Comparison of ENCODE assay signal across 8 mouse cellular contexts in genomic region chr17:25913186-25913876, GRCm38 (mm10). TPM values are rescaled to one million over a fixed set of nuclear protein-coding genes. Genes with fewer than 3 reads are reported as not detected.
DNase-seq lines count a peak whose midpoint lies in the region; ATAC-seq and TF ChIP-seq lines count a peak whose summit lies in the region.

No protein-coding gene starts in this region.

- no peaks in the 10 kb centered on the region for H3K27me3 ChIP-seq in heart, embryonic 15.5 days
- no peaks in the 10 kb centered on the region for H3K27me3 ChIP-seq in liver, postnatal 0 days (ENCODE audit: insufficient read depth, low read length)
- H3K27me3 ChIP-seq in forebrain, embryonic 11.5 days (ENCODE audit: control insufficient read depth, insufficient read depth, low read length): no peaks in the 10 kb centered on the region
- H3K27me3 ChIP-seq in thymus, adult 2 months (ENCODE audit: control insufficient read depth, insufficient read depth, low read length): no peaks in the 10 kb centered on the region; the same call in 1 of the 2 replicates

- H3K4me1 ChIP-seq in heart, embryonic 15.5 days (replicated peaks): peaks cover 32% of the 10 kb centered on the region
- peaks cover 29% of the 10 kb centered on the region for H3K4me1 ChIP-seq in liver, postnatal 0 days (ENCODE audit: insufficient read depth)
- peaks cover under 1% of the 10 kb centered on the region for H3K4me1 ChIP-seq in forebrain, embryonic 11.5 days (replicated peaks; ENCODE audit: control insufficient read depth, insufficient read depth, low read length)
- H3K4me1 ChIP-seq in thymus, adult 2 months (replicated peaks; ENCODE audit: control insufficient read depth, insufficient read depth, low read length): peaks cover 5% of the 10 kb centered on the region

- peak; percentile 78 for ATAC-seq in frontal cortex, adult (ENCODE audit: low TSS enrichment)
- no peak for ATAC-seq in heart, embryonic 15.5 days (replicated peaks; ENCODE audit: insufficient number of reproducible peaks, insufficient read depth, low FRiP score, low read depth)
- ATAC-seq in liver, postnatal 0 days: no peak
- no peak for ATAC-seq in forebrain, embryonic 11.5 days (replicated peaks; ENCODE audit: low FRiP score)

- TF ChIP-seq POLR2A in thymus, adult 2 months (IDR thresholded peaks at IDR 0.05; ENCODE audit: control insufficient read depth, extremely low read depth, insufficient read depth, low read length, poor library complexity): no peak

- no peak overlapping the region for H3K4me3 ChIP-seq in heart, embryonic 15.5 days
- H3K4me3 ChIP-seq in liver, postnatal 0 days (ENCODE audit: low read depth, low read length): no peak overlapping the region
- no peak overlapping the region for H3K4me3 ChIP-seq in forebrain, embryonic 11.5 days (ENCODE audit: low read depth, low read length)
- H3K4me3 ChIP-seq in thymus, adult 2 months (ENCODE audit: control insufficient read depth, insufficient read depth, low read length): no peak overlapping the region

- no peak for TF ChIP-seq CTCF in liver, postnatal 0 days (IDR thresholded peaks at IDR 0.05; ENCODE audit: low read depth)
- TF ChIP-seq CTCF in thymus, adult 2 months (IDR thresholded peaks at IDR 0.05; ENCODE audit: borderline replicate concordance, control insufficient read depth, extremely low read depth, insufficient read depth, low read length, poor library complexity): no peak

- H3K9me3 ChIP-seq in heart, embryonic 15.5 days (replicated peaks): no peaks in the 10 kb centered on the region
- H3K9me3 ChIP-seq in liver, postnatal 0 days (ENCODE audit: low read length): no peaks in the 10 kb centered on the region
- no peaks in the 10 kb centered on the region for H3K9me3 ChIP-seq in forebrain, embryonic 11.5 days (ENCODE audit: control insufficient read depth, low read length)

- H3K36me3 ChIP-seq in heart, embryonic 15.5 days: no peaks in the 10 kb centered on the region
- H3K36me3 ChIP-seq in liver, postnatal 0 days (replicated peaks; ENCODE audit: insufficient read depth, low read length): no peaks in the 10 kb centered on the region
- no peaks in the 10 kb centered on the region for H3K36me3 ChIP-seq in forebrain, embryonic 11.5 days (ENCODE audit: control insufficient read depth, insufficient read depth, low read length)
- no peaks in the 10 kb centered on the region for H3K36me3 ChIP-seq in thymus, adult 2 months (ENCODE audit: control insufficient read depth, insufficient read depth, low read length)

- no peak for TF ChIP-seq EP300 in liver, postnatal 0 days (IDR thresholded peaks at IDR 0.05; ENCODE audit: low read depth)

- no peak for DNase-seq in frontal cortex, postnatal 10 days (ENCODE audit: low spot score in 2 of 2)
- peak; percentile 45 for DNase-seq in adrenal gland, postnatal 10 days
- DNase-seq in liver, postnatal 0 days: no peak
- DNase-seq in forebrain, embryonic 11.5 days (ENCODE audit: low spot score): no peak
- DNase-seq in gastrocnemius, adult 18-20 months (ENCODE audit: low spot score): no peak
- DNase-seq in thymus, adult 2 months: no peak

- peak overlapping the region; percentile 21 for H3K4me2 ChIP-seq in heart, embryonic 15.5 days
- H3K4me2 ChIP-seq in liver, postnatal 0 days (ENCODE audit: low read depth, low read length): peak overlapping the region; percentile 1
- H3K4me2 ChIP-seq in forebrain, embryonic 11.5 days (ENCODE audit: low read depth, low read length, severe bottlenecking): no peak overlapping the region

- H3K9ac ChIP-seq in heart, embryonic 15.5 days: no peak overlapping the region
- H3K9ac ChIP-seq in liver, postnatal 0 days (replicated peaks): no peak overlapping the region
- H3K9ac ChIP-seq in forebrain, embryonic 11.5 days (ENCODE audit: low read length): no peak overlapping the region

- peak overlapping the region; percentile 43; the same call in 1 of the 2 replicates for H3K27ac ChIP-seq in heart, embryonic 15.5 days
- no peak overlapping the region for H3K27ac ChIP-seq in liver, postnatal 0 days (ENCODE audit: low read depth)
- no peak overlapping the region for H3K27ac ChIP-seq in forebrain, embryonic 11.5 days (ENCODE audit: low read depth, low read length)
- no peak overlapping the region for H3K27ac ChIP-seq in thymus, adult 2 months (ENCODE audit: control insufficient read depth, insufficient read depth, low read length)

- WGBS in heart, embryonic 15.5 days: 64% methylated on average over 14 of the region's 14 CpGs
- 58% methylated on average over 14 of the region's 14 CpGs for WGBS in liver, postnatal 0 days (ENCODE audit: insufficient replicate concordance)
- WGBS in forebrain, embryonic 11.5 days: 89% methylated on average over 14 of the region's 14 CpGs
- WGBS in thymus, adult 2 months: 81% methylated on average over 14 of the region's 14 CpGs

RNA-seq across cellular contexts. Expression of gene Rab40c, which starts 6.2 kb away (rescaled TPM):
- 10 to 100 TPM; 16.9 to 25.6 TPM for total RNA-seq in adrenal gland, postnatal 10 days (2021)
- 12.1 and 18.0 TPM in 2 replicates for polyA plus RNA-seq in heart, embryonic 15.5 days (2015; fragmentation: Nextera tagmentation; extraction: Ambion mirVana)
- polyA plus RNA-seq in liver, postnatal 0 days (2015; fragmentation: Nextera tagmentation; extraction: Ambion mirVana): 6.5 and 7.3 TPM in 2 replicates
- polyA plus RNA-seq in forebrain, embryonic 11.5 days (2014; fragmentation: Nextera tagmentation; extraction: Ambion mirVana): 20.1 and 21.6 TPM in 2 replicates
- 10 to 100 TPM in 1 of 2 experiments, 1 to 10 TPM in 1; 7.6 to 11.1 TPM for total RNA-seq in gastrocnemius, adult 18-20 months (2021)
- polyA plus RNA-seq in thymus, adult 2 months (2012; rRNA removed): 43.5 and 57.6 TPM in 2 replicates

RNA-seq across cellular contexts. Expression of gene Pigq, which starts 31.4 kb away (rescaled TPM):
- total RNA-seq in adrenal gland, postnatal 10 days (2021): 100 to 1,000 TPM; 101 to 118 TPM
- 52.9 and 63.0 TPM in 2 replicates for polyA plus RNA-seq in heart, embryonic 15.5 days (2015; fragmentation: Nextera tagmentation; extraction: Ambion mirVana)
- 56.0 and 58.7 TPM in 2 replicates for polyA plus RNA-seq in liver, postnatal 0 days (2015; fragmentation: Nextera tagmentation; extraction: Ambion mirVana)
- 65.2 and 67.1 TPM in 2 replicates for polyA plus RNA-seq in forebrain, embryonic 11.5 days (2014; fragmentation: Nextera tagmentation; extraction: Ambion mirVana)
- 10 to 100 TPM; 19.9 to 22.2 TPM for total RNA-seq in gastrocnemius, adult 18-20 months (2021)
- polyA plus RNA-seq in thymus, adult 2 months (2012; rRNA removed): 133 and 134 TPM in 2 replicates

RNA-seq across cellular contexts. Expression of gene Nhlrc4, which starts 31.4 kb away (rescaled TPM):
- total RNA-seq in adrenal gland, postnatal 10 days (2021): 1 to 10 TPM in 1 of 2 experiments, under 1 TPM in 1; 0.30 to 1.4 TPM
- 0.08 and 0.16 TPM in 2 replicates for polyA plus RNA-seq in heart, embryonic 15.5 days (2015; fragmentation: Nextera tagmentation; extraction: Ambion mirVana)
- 2.0 and 3.8 TPM in 2 replicates for polyA plus RNA-seq in liver, postnatal 0 days (2015; fragmentation: Nextera tagmentation; extraction: Ambion mirVana)
- 0.24 and 0.59 TPM in 2 replicates for polyA plus RNA-seq in forebrain, embryonic 11.5 days (2014; fragmentation: Nextera tagmentation; extraction: Ambion mirVana)
- total RNA-seq in gastrocnemius, adult 18-20 months (2021): not detected
- polyA plus RNA-seq in thymus, adult 2 months (2012; rRNA removed): 0.51 and 0.62 TPM in 2 replicates

RNA-seq across cellular contexts. Expression of gene Wfikkn1, which starts 32.7 kb away (rescaled TPM):
- total RNA-seq in adrenal gland, postnatal 10 days (2021): 1 to 10 TPM in 1 of 2 experiments, under 1 TPM in 1; 0.78 to 2.7 TPM
- polyA plus RNA-seq in heart, embryonic 15.5 days (2015; fragmentation: Nextera tagmentation; extraction: Ambion mirVana): 0.24 and 0.28 TPM in 2 replicates
- 0.33 and 0.54 TPM in 2 replicates for polyA plus RNA-seq in liver, postnatal 0 days (2015; fragmentation: Nextera tagmentation; extraction: Ambion mirVana)
- polyA plus RNA-seq in forebrain, embryonic 11.5 days (2014; fragmentation: Nextera tagmentation; extraction: Ambion mirVana): 0.72 and 1.1 TPM in 2 replicates
- under 1 TPM; 0.43 to 0.62 TPM for total RNA-seq in gastrocnemius, adult 18-20 months (2021)
- 2.9 and 3.7 TPM in 2 replicates for polyA plus RNA-seq in thymus, adult 2 months (2012; rRNA removed)

RNA-seq across cellular contexts. Expression of gene Mettl26, which starts 38.5 kb away (rescaled TPM):
- total RNA-seq in adrenal gland, postnatal 10 days (2021): 10 to 100 TPM; 66.8 to 69.2 TPM
- polyA plus RNA-seq in heart, embryonic 15.5 days (2015; fragmentation: Nextera tagmentation; extraction: Ambion mirVana): 29.3 and 35.1 TPM in 2 replicates
- polyA plus RNA-seq in liver, postnatal 0 days (2015; fragmentation: Nextera tagmentation; extraction: Ambion mirVana): 64.8 and 72.5 TPM in 2 replicates
- polyA plus RNA-seq in forebrain, embryonic 11.5 days (2014; fragmentation: Nextera tagmentation; extraction: Ambion mirVana): 63.2 and 65.2 TPM in 2 replicates
- 10 to 100 TPM; 25.4 to 33.4 TPM for total RNA-seq in gastrocnemius, adult 18-20 months (2021)
- 77.3 and 82.3 TPM in 2 replicates for polyA plus RNA-seq in thymus, adult 2 months (2012; rRNA removed)
